Mouse (Mus musculus) erythroblast, adult 5-6 weeks (primary cell): ENCODE data around the gene Wdfy4. TPM values are rescaled to one million over a fixed set of nuclear protein-coding genes. Genes with fewer than 3 reads are reported as not detected.

ENCODE experiments used
- ATAC-seq: replicated peaks from 2 replicates; pipeline ENCODE4 v1.8.0; 2016; ENCODE audit warnings: moderate number of reproducible peaks, mild to moderate bottlenecking, moderate TSS enrichment, inconsistent platforms; ENCODE audit not compliant: poor library complexity, low FRiP score, severe bottlenecking
- total RNA-seq, 2 experiments: library from RNA; stranded (forward) in 1 of 2; stranded (reverse) in 1 of 2; fragments of 150-400 nt in 1 of 2; fragments of 200-764, 138-1000 nt in 1 of 2; gene quantifications; 2 replicates each; pipeline versions ENCODE4 v1.2.3 to v1.2.4; 2015 to 2017; ENCODE audit warnings: low replicate concordance in 2 of 2

Wdfy4 gene
- total RNA-seq (2015; ENCODE audit: low replicate concordance): 6.7 and 13.6 TPM in 2 replicates
- total RNA-seq (2017; ENCODE audit: low replicate concordance): 5.9 and 8.2 TPM in 2 replicates

GRCm38 (mm10) chr14:33185068-33185800, at the start of gene Wdfy4:
TSS of gene Wdfy4 (minus strand) at chr14:33185508.
- no peak for ATAC-seq

- ATAC-seq: no peak
These were observed 46.7 kb upstream of the Wdfy4 start for GRCm38 (mm10) chr14:33232048-33232447.

- no peak for ATAC-seq
These were observed 46.0 kb upstream of the Wdfy4 start for GRCm38 (mm10) chr14:33231311-33231710.

GRCm38 (mm10) chr14:33230672-33231071, 45.4 kb upstream of the Wdfy4 start:
- no peak for ATAC-seq

GRCm38 (mm10) chr14:33225235-33225634, 39.9 kb upstream of the Wdfy4 start:
- no peak for ATAC-seq

- no peak for ATAC-seq
These were observed 31.3 kb upstream of the Wdfy4 start for GRCm38 (mm10) chr14:33216343-33217208.

GRCm38 (mm10) chr14:33215163-33215562, 29.9 kb upstream of the Wdfy4 start:
- no peak for ATAC-seq

GRCm38 (mm10) chr14:33214767-33215128, 29.4 kb upstream of the Wdfy4 start:
- no peak for ATAC-seq

GRCm38 (mm10) chr14:33213823-33214766, 28.8 kb upstream of the Wdfy4 start, which contains the start of gene Arhgap22:
TSS of gene Arhgap22 (plus strand) at chr14:33214026.
- peak; percentile 79 for ATAC-seq

- no peak for ATAC-seq
These were observed 27.6 kb upstream of the Wdfy4 start for GRCm38 (mm10) chr14:33212958-33213309.

GRCm38 (mm10) chr14:33212271-33212957, 27.1 kb upstream of the Wdfy4 start:
- no peak for ATAC-seq

GRCm38 (mm10) chr14:33210806-33211205, 25.5 kb upstream of the Wdfy4 start:
- ATAC-seq: no peak

- no peak for ATAC-seq
These were observed 23.0 kb upstream of the Wdfy4 start for GRCm38 (mm10) chr14:33208331-33208730.

GRCm38 (mm10) chr14:33207011-33207410, 21.7 kb upstream of the Wdfy4 start:
- no peak for ATAC-seq

- ATAC-seq: no peak
These were observed 20.1 kb upstream of the Wdfy4 start for GRCm38 (mm10) chr14:33205280-33205965.

GRCm38 (mm10) chr14:33203777-33204176, 18.5 kb upstream of the Wdfy4 start:
- ATAC-seq: no peak

- no peak for ATAC-seq
These were observed 17.6 kb upstream of the Wdfy4 start for GRCm38 (mm10) chr14:33202885-33203284.

GRCm38 (mm10) chr14:33202161-33202560, 16.9 kb upstream of the Wdfy4 start:
- no peak for ATAC-seq

- ATAC-seq: no peak
These were observed 8.9 kb upstream of the Wdfy4 start for GRCm38 (mm10) chr14:33194241-33194640.
